Mouse (Mus musculus): ENCODE data around the gene Pdzd2. TPM values are rescaled to one million over a fixed set of nuclear protein-coding genes. Genes with fewer than 3 reads are reported as not detected.

Pdzd2 gene
- polyA plus RNA-seq, 1 experiment = 4.2 TPM

DNA sequence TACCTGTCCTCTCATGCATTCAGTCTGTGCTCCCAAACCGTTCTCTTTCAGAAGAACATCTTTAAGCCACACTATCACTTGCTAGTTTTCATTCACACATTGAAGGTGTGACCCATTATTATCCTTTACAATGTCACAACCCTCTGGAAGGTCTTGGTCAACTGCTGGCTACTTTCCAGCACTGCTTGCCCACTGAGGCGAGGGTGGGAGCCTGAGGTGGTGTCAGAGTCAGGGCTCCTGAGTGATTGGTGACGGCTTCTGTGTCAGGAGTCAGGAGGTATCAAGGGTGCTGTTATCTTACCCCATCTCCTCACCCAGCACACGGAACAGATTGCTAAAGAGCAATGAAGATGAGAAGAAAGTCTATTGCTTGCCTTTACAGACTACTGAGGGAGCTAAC, 267.1 kb downstream of the Pdzd2 start:
- WGBS = 92% methylated on average over 4 of the region's 4 CpGs
- H3K27ac ChIP-seq (ENCODE audit: control insufficient read depth, insufficient read depth, low read length) = no peak overlapping the region
- no peaks in the 10 kb centered on the region for H3K4me1 ChIP-seq (replicated peaks; ENCODE audit: control insufficient read depth, insufficient read depth, low read length)
- H3K36me3 ChIP-seq (ENCODE audit: control insufficient read depth, insufficient read depth, low read length) = no peaks in the 10 kb centered on the region
- no peak for DNase-seq
- TF ChIP-seq POLR2A (IDR thresholded peaks at IDR 0.05; ENCODE audit: control insufficient read depth, extremely low read depth, insufficient read depth, low read length, poor library complexity) (no peak), CTCF (IDR thresholded peaks at IDR 0.05; ENCODE audit: borderline replicate concordance, control insufficient read depth, extremely low read depth, insufficient read depth, low read length, poor library complexity) (no peak)
- no peaks in the 10 kb centered on the region for H3K27me3 ChIP-seq (ENCODE audit: control insufficient read depth, insufficient read depth, low read length)
- H3K4me3 ChIP-seq (ENCODE audit: control insufficient read depth, insufficient read depth, low read length) = no peak overlapping the region

DNA sequence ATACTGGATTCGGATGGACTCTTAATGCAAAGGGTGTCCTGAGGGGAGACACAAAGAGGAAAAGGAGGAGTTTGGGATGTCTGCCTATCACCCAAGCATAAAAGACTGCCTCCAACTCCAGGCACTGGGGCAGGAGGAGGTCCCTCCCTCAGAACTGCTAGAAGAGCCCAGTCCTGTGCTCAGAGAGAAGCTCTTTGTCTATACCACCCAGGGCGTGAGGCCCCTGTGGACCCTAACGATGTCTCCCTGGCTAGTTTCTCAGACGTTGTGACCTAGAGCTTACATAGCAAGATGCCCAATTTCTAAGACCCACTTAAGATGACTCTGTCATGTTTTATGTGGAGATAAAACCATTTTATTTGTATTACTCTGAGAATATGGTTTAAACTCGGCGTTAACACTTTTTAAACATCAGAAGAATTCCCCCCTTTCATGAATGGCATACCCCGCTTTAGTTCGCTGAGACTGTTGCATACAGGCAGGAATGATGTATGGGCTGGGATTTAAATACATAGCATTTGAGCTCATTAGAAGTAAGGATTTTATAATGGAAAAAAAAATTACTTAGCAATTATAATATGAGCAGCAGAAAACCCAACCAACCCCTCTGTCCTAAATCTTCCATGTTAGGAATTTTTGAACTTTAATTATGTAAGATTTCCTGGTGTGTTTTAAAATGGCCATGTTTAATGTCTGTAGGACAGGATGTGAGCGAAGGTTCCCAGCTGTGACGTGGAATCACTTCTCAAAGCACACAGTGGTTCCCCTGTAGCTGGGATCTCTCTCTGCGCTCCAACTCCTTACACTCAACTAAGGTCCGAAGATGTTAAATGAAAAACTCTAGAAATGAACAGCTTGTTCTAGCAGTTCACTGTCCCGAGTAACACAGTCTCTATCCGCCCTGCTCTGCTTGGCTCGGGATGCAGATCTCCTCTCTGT, 268.6 kb downstream of the Pdzd2 start:
- H3K27ac ChIP-seq (ENCODE audit: control insufficient read depth, insufficient read depth, low read length) = no peak overlapping the region
- no peak for TF ChIP-seq POLR2A (IDR thresholded peaks at IDR 0.05; ENCODE audit: control insufficient read depth, extremely low read depth, insufficient read depth, low read length, poor library complexity)
- no peak for TF ChIP-seq CTCF (IDR thresholded peaks at IDR 0.05; ENCODE audit: borderline replicate concordance, control insufficient read depth, extremely low read depth, insufficient read depth, low read length, poor library complexity)
- no peaks in the 10 kb centered on the region for H3K27me3 ChIP-seq (ENCODE audit: control insufficient read depth, insufficient read depth, low read length)
- 94% methylated on average over 15 of the region's 15 CpGs for WGBS
- H3K4me1 ChIP-seq (replicated peaks; ENCODE audit: control insufficient read depth, insufficient read depth, low read length) = no peaks in the 10 kb centered on the region
- no peak overlapping the region for H3K4me3 ChIP-seq (ENCODE audit: control insufficient read depth, insufficient read depth, low read length)
- H3K36me3 ChIP-seq (ENCODE audit: control insufficient read depth, insufficient read depth, low read length) = no peaks in the 10 kb centered on the region
- DNase-seq = no peak

DNA sequence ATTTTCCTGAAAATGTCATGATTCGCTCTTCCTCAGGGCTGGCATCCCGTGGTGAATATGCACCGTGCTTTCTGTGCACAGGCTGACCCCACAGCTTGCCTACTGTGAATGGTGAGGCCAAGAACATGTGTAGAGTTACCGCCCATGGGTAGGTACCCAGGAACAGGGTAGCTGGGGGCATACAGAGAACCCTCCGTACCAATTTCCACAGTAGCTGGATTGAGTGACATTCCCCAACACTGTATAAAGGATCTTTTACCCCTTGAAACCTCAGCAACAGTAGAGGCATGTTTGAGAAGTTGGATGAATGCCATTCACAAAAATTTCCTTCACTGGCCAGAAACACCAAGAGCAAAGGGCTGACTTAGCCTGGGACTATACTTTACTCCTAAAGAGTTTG, 271.1 kb downstream of the Pdzd2 start:
- no peak for DNase-seq

DNA sequence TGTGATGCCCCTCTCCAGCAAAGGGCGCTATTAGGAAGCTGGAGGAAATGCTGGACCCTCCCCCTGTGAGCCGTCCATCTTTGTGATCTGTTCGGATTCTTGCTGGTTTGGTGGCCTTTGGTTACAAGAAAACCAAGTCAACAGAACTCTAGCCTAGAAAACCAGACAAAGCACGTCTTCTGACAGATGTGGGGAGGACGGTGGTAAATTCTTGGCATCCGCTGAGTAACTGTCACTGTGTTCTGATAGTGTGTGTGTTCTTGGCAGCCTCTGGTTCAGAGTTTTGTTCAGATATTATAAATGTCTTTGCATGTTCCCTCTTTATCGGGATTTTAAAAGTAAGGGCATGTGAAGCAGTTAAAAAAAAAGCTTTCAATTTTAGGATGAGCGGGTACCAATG, 274.0 kb downstream of the Pdzd2 start:
- DNase-seq = no peak
- no peak overlapping the region for H3K27ac ChIP-seq (ENCODE audit: control insufficient read depth, insufficient read depth, low read length)
- WGBS = 25% methylated on average over 8 of the region's 8 CpGs
- peaks cover 8% of the 10 kb centered on the region for H3K4me1 ChIP-seq (replicated peaks; ENCODE audit: control insufficient read depth, insufficient read depth, low read length)
- no peaks in the 10 kb centered on the region for H3K27me3 ChIP-seq (ENCODE audit: control insufficient read depth, insufficient read depth, low read length)
- no peak overlapping the region for H3K4me3 ChIP-seq (ENCODE audit: control insufficient read depth, insufficient read depth, low read length)
- TF ChIP-seq CTCF (IDR thresholded peaks at IDR 0.05; ENCODE audit: borderline replicate concordance, control insufficient read depth, extremely low read depth, insufficient read depth, low read length, poor library complexity) = no peak
- no peak for TF ChIP-seq POLR2A (IDR thresholded peaks at IDR 0.05; ENCODE audit: control insufficient read depth, extremely low read depth, insufficient read depth, low read length, poor library complexity)
- H3K36me3 ChIP-seq (ENCODE audit: control insufficient read depth, insufficient read depth, low read length) = no peaks in the 10 kb centered on the region

More for the DNA sequence above, 271.1 kb downstream of the Pdzd2 start:
- H3K36me3 ChIP-seq (ENCODE audit: control insufficient read depth, insufficient read depth, low read length) = no peaks in the 10 kb centered on the region
- no peak overlapping the region for H3K4me3 ChIP-seq (ENCODE audit: control insufficient read depth, insufficient read depth, low read length)
- TF ChIP-seq CTCF (IDR thresholded peaks at IDR 0.05; ENCODE audit: borderline replicate concordance, control insufficient read depth, extremely low read depth, insufficient read depth, low read length, poor library complexity) (no peak), POLR2A (IDR thresholded peaks at IDR 0.05; ENCODE audit: control insufficient read depth, extremely low read depth, insufficient read depth, low read length, poor library complexity) (no peak)
- H3K27me3 ChIP-seq (ENCODE audit: control insufficient read depth, insufficient read depth, low read length) = no peaks in the 10 kb centered on the region
- 95% methylated on average over 5 of the region's 5 CpGs for WGBS
- no peak overlapping the region for H3K27ac ChIP-seq (ENCODE audit: control insufficient read depth, insufficient read depth, low read length)
- H3K4me1 ChIP-seq (replicated peaks; ENCODE audit: control insufficient read depth, insufficient read depth, low read length) = peaks cover 8% of the 10 kb centered on the region

DNA sequence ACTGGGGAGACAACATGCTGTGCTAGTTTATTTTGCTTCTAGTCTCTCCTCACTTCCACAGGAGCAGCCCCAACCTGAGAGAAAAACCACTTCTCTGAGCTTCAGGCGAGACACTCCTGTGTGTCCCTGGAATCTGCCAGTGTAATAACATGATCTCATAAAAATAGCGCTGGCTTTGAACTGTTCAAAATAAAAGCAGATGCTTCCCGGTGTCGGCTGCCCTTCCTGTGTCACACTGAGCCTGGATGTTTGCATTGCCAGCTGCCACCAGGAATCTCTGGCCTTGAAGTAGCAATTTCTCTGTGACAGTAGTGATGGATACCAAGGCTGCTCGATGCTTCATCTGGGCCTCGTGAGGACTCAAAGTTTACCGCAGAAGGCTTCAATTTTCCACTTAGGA, 282.9 kb downstream of the Pdzd2 start:
- WGBS = 89% methylated on average over 7 of the region's 7 CpGs
- Histone ChIP-seq H3K36me3 (ENCODE audit: control insufficient read depth, insufficient read depth, low read length) (no peaks in the 10 kb centered on the region), H3K27me3 (ENCODE audit: control insufficient read depth, insufficient read depth, low read length) (no peaks in the 10 kb centered on the region), H3K27ac (ENCODE audit: control insufficient read depth, insufficient read depth, low read length) (no peak overlapping the region), H3K4me1 (replicated peaks; ENCODE audit: control insufficient read depth, insufficient read depth, low read length) (peaks cover 3% of the 10 kb centered on the region; the same call in 1 of the 2 replicates), H3K4me3 (ENCODE audit: control insufficient read depth, insufficient read depth, low read length) (no peak overlapping the region)
- TF ChIP-seq CTCF (IDR thresholded peaks at IDR 0.05; ENCODE audit: borderline replicate concordance, control insufficient read depth, extremely low read depth, insufficient read depth, low read length, poor library complexity) (no peak), POLR2A (IDR thresholded peaks at IDR 0.05; ENCODE audit: control insufficient read depth, extremely low read depth, insufficient read depth, low read length, poor library complexity) (no peak)
- no peak for DNase-seq

DNA sequence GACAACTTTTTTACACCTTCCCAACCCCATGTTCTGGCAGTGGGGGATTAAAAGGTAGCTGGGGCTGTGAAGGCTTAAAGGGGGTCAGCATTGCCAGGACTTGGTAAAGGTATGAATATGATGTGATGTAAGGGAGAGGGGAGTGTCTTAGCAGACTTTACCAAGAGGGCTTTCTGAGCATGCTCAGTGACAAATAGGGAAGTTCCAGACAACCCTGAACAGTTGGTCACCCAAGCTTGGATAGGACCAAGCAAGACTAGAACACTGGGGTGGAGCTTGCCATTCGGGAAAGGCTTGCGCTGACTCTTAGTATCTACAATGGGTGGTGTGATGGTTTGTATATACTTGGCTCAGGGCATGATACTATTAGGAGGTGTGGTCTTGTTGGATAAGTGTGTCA, 286.4 kb downstream of the Pdzd2 start:
- 100% methylated on average over 2 of the region's 2 CpGs for WGBS
- Histone ChIP-seq H3K36me3 (ENCODE audit: control insufficient read depth, insufficient read depth, low read length) (no peaks in the 10 kb centered on the region), H3K4me3 (ENCODE audit: control insufficient read depth, insufficient read depth, low read length) (no peak overlapping the region), H3K27me3 (ENCODE audit: control insufficient read depth, insufficient read depth, low read length) (no peaks in the 10 kb centered on the region), H3K27ac (ENCODE audit: control insufficient read depth, insufficient read depth, low read length) (no peak overlapping the region), H3K4me1 (replicated peaks; ENCODE audit: control insufficient read depth, insufficient read depth, low read length) (peaks cover 3% of the 10 kb centered on the region; the same call in 1 of the 2 replicates)
- DNase-seq = no peak
- TF ChIP-seq CTCF (IDR thresholded peaks at IDR 0.05; ENCODE audit: borderline replicate concordance, control insufficient read depth, extremely low read depth, insufficient read depth, low read length, poor library complexity) = no peak
- no peak for TF ChIP-seq POLR2A (IDR thresholded peaks at IDR 0.05; ENCODE audit: control insufficient read depth, extremely low read depth, insufficient read depth, low read length, poor library complexity)
